Mouse (Mus musculus) myocyte (in vitro differentiated cells): ENCODE measurements around the gene Srpk1. TPM values are rescaled to one million over a fixed set of nuclear protein-coding genes. Genes with fewer than 3 reads are reported as not detected.
"Not testable (repeated sequence)": the region's sequence is repeated elsewhere in the genome, so short reads cannot be mapped to it uniquely, and the experiment has no call there.

ENCODE experiments used
- H3K27me3 ChIP-seq: one replicate; pipeline ENCODE4 v1.6.1; 2011; ENCODE audit not compliant: control insufficient read depth, insufficient read depth, insufficient read length
- H3K36me3 ChIP-seq: one replicate; pipeline ENCODE4 v1.6.1; 2011; ENCODE audit not compliant: control insufficient read depth, insufficient read depth
- H3K4me2 ChIP-seq: one replicate; pipeline ENCODE4 v1.6.1; 2011; ENCODE audit warnings: low read depth, control low read depth
- H3K4me3 ChIP-seq: one replicate; pipeline ENCODE4 v1.5.1; 2011; ENCODE audit warnings: mild to moderate bottlenecking, control low read depth, moderate library complexity
- H3K79me2 ChIP-seq: one replicate; pipeline ENCODE4 v1.6.1; 2011; ENCODE audit not compliant: control insufficient read depth, insufficient read depth
- H3ac ChIP-seq: one replicate; pipeline ENCODE4 v1.6.1; 2011; ENCODE audit not compliant: control insufficient read depth, insufficient read length
- CEBPB ChIP-seq: IDR thresholded peaks from 2 replicates; pipeline ENCODE4 v1.6.1; 2011; ENCODE audit warnings: mild to moderate bottlenecking, moderate library complexity; ENCODE audit not compliant: poor library complexity, insufficient read depth, severe bottlenecking
- E2F4 ChIP-seq: IDR thresholded peaks from one replicate; pipeline ENCODE4 v1.6.1; 2011; ENCODE audit warnings: mild to moderate bottlenecking, control low read depth, moderate library complexity; ENCODE audit not compliant: insufficient read depth
- MAX ChIP-seq: IDR thresholded peaks from one replicate; pipeline ENCODE4 v1.6.1; 2011; ENCODE audit warnings: low read depth, mild to moderate bottlenecking, control low read depth
- MYOD1 ChIP-seq, 3 experiments: IDR thresholded peaks; one replicate each; pipeline ENCODE4 v1.6.1; 2011; ENCODE audit warnings: control low read depth in 2 of 3, low read depth in 2 of 3, mild to moderate bottlenecking in 2 of 3, moderate library complexity in 1 of 3; ENCODE audit not compliant: insufficient read length in 2 of 3, control insufficient read depth in 1 of 3
- MYOG ChIP-seq, 3 experiments: IDR thresholded peaks; one replicate each; pipeline ENCODE4 v1.6.1; 2011; ENCODE audit warnings: control low read depth in 2 of 3, low read depth in 2 of 3, mild to moderate bottlenecking in 2 of 3; ENCODE audit not compliant: insufficient read length in 2 of 3, control insufficient read depth in 1 of 3, insufficient read depth in 1 of 3
- POLR2A ChIP-seq: IDR thresholded peaks from one replicate; pipeline ENCODE4 v1.6.1; 2011; ENCODE audit warnings: low read depth, mild to moderate bottlenecking, control low read depth, moderate library complexity; ENCODE audit not compliant: insufficient read length
- POLR2AphosphoS2 ChIP-seq: IDR thresholded peaks from one replicate; pipeline ENCODE4 v1.6.1; 2011; ENCODE audit warnings: low read depth, control low read depth; ENCODE audit not compliant: insufficient read length
- REST ChIP-seq: IDR thresholded peaks from one replicate; pipeline ENCODE4 v1.6.1; 2011; ENCODE audit warnings: mild to moderate bottlenecking, control low read depth, moderate library complexity; ENCODE audit not compliant: insufficient read depth, insufficient read length
- SRF ChIP-seq: IDR thresholded peaks from one replicate; pipeline ENCODE4 v1.6.1; 2011; ENCODE audit warnings: low read depth; ENCODE audit not compliant: control insufficient read depth, insufficient read length
- TCF12 ChIP-seq: IDR thresholded peaks from one replicate; pipeline ENCODE4 v1.6.1; 2011; ENCODE audit warnings: mild to moderate bottlenecking, control low read depth; ENCODE audit not compliant: poor library complexity, insufficient read depth, severe bottlenecking
- TCF3 ChIP-seq: IDR thresholded peaks from one replicate; pipeline ENCODE4 v1.6.1; 2011; ENCODE audit warnings: low read depth, control low read depth; ENCODE audit not compliant: insufficient read length
- USF1 ChIP-seq: IDR thresholded peaks from one replicate; pipeline ENCODE4 v1.6.1; 2011; ENCODE audit warnings: low read depth, mild to moderate bottlenecking, control low read depth, moderate library complexity
- polyA plus RNA-seq: library from polyadenylated mRNA; unstranded; fragments of >200 nt; fragmentation: generic; extraction: Trizol; gene quantifications from one replicate; pipeline ENCODE4 v1.2.1, GENCODE M21; 2012; ENCODE audit warnings: missing spikeins

The Srpk1 gene
- polyA plus RNA-seq, 1 experiment = 18.2 TPM

GRCm38 (mm10) chr17:28560598-28560997, 61.9 kb downstream of the Srpk1 start, which contains the start of gene Clps:
Gene Clps, minus strand, starts transcription at chr17:28560766.
- H3K79me2 ChIP-seq = no peaks in the 10 kb centered on the region
- TF ChIP-seq TCF12 (no peak), CEBPB (no peak), E2F4 (no peak), MYOD1 (IDR thresholded peaks at IDR 0.05; ENCODE audit: control insufficient read depth in 1 of 3, insufficient read length in 2 of 3, low read depth in 2 of 3) (no peak), POLR2A (no peak), REST (no peak), MYOG (IDR thresholded peaks at IDR 0.05; ENCODE audit: control insufficient read depth in 1 of 3, insufficient read depth in 1 of 3, insufficient read length in 2 of 3, low read depth in 2 of 3) (no peak), USF1 (no peak), SRF (no peak), POLR2AphosphoS2 (no peak), MAX (no peak), TCF3 (no peak)
- no peak within 1 kb of the TSS for H3ac ChIP-seq
- H3K27me3 ChIP-seq = peaks cover 30% of the 10 kb centered on the region
- H3K4me3 ChIP-seq = no peak within 1 kb of the TSS
- no peak within 1 kb of the TSS for H3K4me2 ChIP-seq
- H3K36me3 ChIP-seq = no peaks in the 10 kb centered on the region

GRCm38 (mm10) chr17:28557772-28558171, 64.7 kb downstream of the Srpk1 start:
- TF ChIP-seq MYOG (IDR thresholded peaks at IDR 0.05; ENCODE audit: control insufficient read depth in 1 of 3, insufficient read depth in 1 of 3, insufficient read length in 2 of 3, low read depth in 2 of 3) (peak in 1 of 3 experiments; percentile 56), MYOD1 (IDR thresholded peaks at IDR 0.05; ENCODE audit: control insufficient read depth in 1 of 3, insufficient read length in 2 of 3, low read depth in 2 of 3) (peak in 2 of 3 experiments; percentile 46 to 59), CEBPB (no peak)
- no peak overlapping the region for H3K4me3 ChIP-seq

GRCm38 (mm10) chr17:28556635-28557396, 65.7 kb downstream of the Srpk1 start:
- Histone ChIP-seq H3K4me2 (peak overlapping the region; percentile 55), H3K79me2 (no peaks in the 10 kb centered on the region), H3K4me3 (no peak overlapping the region), H3ac (no peak overlapping the region), H3K27me3 (peaks cover 24% of the 10 kb centered on the region), H3K36me3 (no peaks in the 10 kb centered on the region)
- TF ChIP-seq REST = no peak
- TF ChIP-seq SRF = no peak
- no peak for TF ChIP-seq POLR2AphosphoS2
- TF ChIP-seq USF1 = peak; percentile 96
- TF ChIP-seq TCF12 = peak; percentile 88
- no peak for TF ChIP-seq POLR2A
- peak; percentile 69 to 96 (median 96) for TF ChIP-seq MYOG (IDR thresholded peaks at IDR 0.05; ENCODE audit: control insufficient read depth in 1 of 3, insufficient read depth in 1 of 3, insufficient read length in 2 of 3, low read depth in 2 of 3)
- TF ChIP-seq MAX = no peak
- TF ChIP-seq TCF3 = peak; percentile 33
- TF ChIP-seq MYOD1 (IDR thresholded peaks at IDR 0.05; ENCODE audit: control insufficient read depth in 1 of 3, insufficient read length in 2 of 3, low read depth in 2 of 3) = peak; percentile 62 to 95 (median 89)
- TF ChIP-seq CEBPB = no peak
- TF ChIP-seq E2F4 = no peak

More at GRCm38 (mm10) chr17:28557772-28558171, 64.7 kb downstream of the Srpk1 start:
- H3K79me2 ChIP-seq = no peaks in the 10 kb centered on the region
- H3K4me2 ChIP-seq = no peak overlapping the region
- H3K36me3 ChIP-seq = no peaks in the 10 kb centered on the region
- H3K27me3 ChIP-seq = peaks cover 30% of the 10 kb centered on the region
- no peak overlapping the region for H3ac ChIP-seq

- not testable (repeated sequence) for H3ac ChIP-seq, H3K36me3 ChIP-seq, H3K4me3 ChIP-seq, H3K27me3 ChIP-seq, H3K4me2 ChIP-seq, H3K79me2 ChIP-seq
These were observed 68.5 kb downstream of the Srpk1 start for GRCm38 (mm10) chr17:28554021-28554420.

- no peak overlapping the region for H3ac ChIP-seq
- H3K4me2 ChIP-seq = no peak overlapping the region
- no peak overlapping the region for H3K4me3 ChIP-seq
- H3K27me3 ChIP-seq = peaks cover 12% of the 10 kb centered on the region
- no peaks in the 10 kb centered on the region for H3K79me2 ChIP-seq
- no peak for TF ChIP-seq MAX
- no peaks in the 10 kb centered on the region for H3K36me3 ChIP-seq
These were observed 69.3 kb downstream of the Srpk1 start for GRCm38 (mm10) chr17:28553040-28553793.
